Mouse (Mus musculus): ENCODE data around the gene Klrd1. TPM values are rescaled to one million over a fixed set of nuclear protein-coding genes. Genes with fewer than 3 reads are reported as not detected.
"Not testable (repeated sequence)": the region's sequence is repeated elsewhere in the genome, so short reads cannot be mapped to it uniquely, and the experiment has no call there.

The Klrd1 gene
- polyA plus RNA-seq, 1 experiment from 2014 or later, result not detected

- H3K9ac ChIP-seq (ENCODE audit: low read length); H3K36me3 ChIP-seq (ENCODE audit: control insufficient read depth, insufficient read depth, low read length); H3K4me2 ChIP-seq; H3K27ac ChIP-seq (ENCODE audit: low read depth, low read length); ATAC-seq (ENCODE audit: low FRiP score); H3K27me3 ChIP-seq (ENCODE audit: control insufficient read depth, insufficient read depth, low read length); H3K9me3 ChIP-seq (ENCODE audit: control insufficient read depth, low read length); H3K4me3 ChIP-seq (ENCODE audit: low read depth, low read length); H3K4me1 ChIP-seq (ENCODE audit: control insufficient read depth, insufficient read depth, low read length); DNase-seq (ENCODE audit: low spot score, missing footprints): not testable (repeated sequence)
- WGBS, result 91% methylated on average over 3 of the region's 3 CpGs
Measured at GRCm38 (mm10) chr6:129643237-129643636, 51.7 kb downstream of the Klrd1 start, which contains the start of gene Klrc3. Gene Klrc3, minus strand, starts transcription at chr6:129643337.

GRCm38 (mm10) chr6:129644054-129644453 lies 52.5 kb downstream of the Klrd1 start:
- not testable (repeated sequence) for H3K27ac ChIP-seq (ENCODE audit: low read depth, low read length); H3K4me2 ChIP-seq; H3K36me3 ChIP-seq (ENCODE audit: control insufficient read depth, insufficient read depth, low read length); ATAC-seq (ENCODE audit: low FRiP score); H3K4me3 ChIP-seq (ENCODE audit: low read depth, low read length); DNase-seq (ENCODE audit: low spot score, missing footprints); H3K27me3 ChIP-seq (ENCODE audit: control insufficient read depth, insufficient read depth, low read length); H3K4me1 ChIP-seq (ENCODE audit: control insufficient read depth, insufficient read depth, low read length); H3K9ac ChIP-seq (ENCODE audit: low read length); H3K9me3 ChIP-seq (ENCODE audit: control insufficient read depth, low read length)
- WGBS, result 62% methylated on average over 2 of the region's 3 CpGs

Other genes with a start within 250 kb of the Klrd1 start
- gene Clec12a, start 249.1 kb upstream of the Klrd1 start, polyA plus RNA-seq (2014; fragmentation: Nextera tagmentation; extraction: Ambion mirVana), result 0.10 and 0.30 TPM in 2 replicates
- gene Clec12b, start 205.9 kb upstream of the Klrd1 start, polyA plus RNA-seq (2014; fragmentation: Nextera tagmentation; extraction: Ambion mirVana), result not detected in 2 replicates
- 10.5 and 11.3 TPM in 2 replicates for gene Clec1b, start 194.5 kb upstream of the Klrd1 start, polyA plus RNA-seq (2014; fragmentation: Nextera tagmentation; extraction: Ambion mirVana)
- gene Clec9a, start 182.9 kb upstream of the Klrd1 start, polyA plus RNA-seq (2014; fragmentation: Nextera tagmentation; extraction: Ambion mirVana), result 0.23 and 0.26 TPM in 2 replicates
- 1.2 and 1.3 TPM in 2 replicates for gene Clec1a, start 139.8 kb upstream of the Klrd1 start, polyA plus RNA-seq (2014; fragmentation: Nextera tagmentation; extraction: Ambion mirVana)
- gene Olr1, start 84.6 kb upstream of the Klrd1 start, polyA plus RNA-seq (2014; fragmentation: Nextera tagmentation; extraction: Ambion mirVana), result 0.06 TPM in 1 of 2 replicates, not detected in the other
- gene Tmem52b, start 79.2 kb upstream of the Klrd1 start, polyA plus RNA-seq (2014; fragmentation: Nextera tagmentation; extraction: Ambion mirVana), result not detected in 2 replicates
- 22.7 and 24.5 TPM in 2 replicates for gene Gabarapl1, start 58.6 kb upstream of the Klrd1 start, polyA plus RNA-seq (2014; fragmentation: Nextera tagmentation; extraction: Ambion mirVana)
- gene Klre1, start 13.9 kb upstream of the Klrd1 start, polyA plus RNA-seq (2014; fragmentation: Nextera tagmentation; extraction: Ambion mirVana), result not detected in 2 replicates
- gene Klrk1, start 32.1 kb downstream of the Klrd1 start, polyA plus RNA-seq (2014; fragmentation: Nextera tagmentation; extraction: Ambion mirVana), result 0.14 and 0.21 TPM in 2 replicates
- gene Klrc3, start 51.6 kb downstream of the Klrd1 start, polyA plus RNA-seq (2014; fragmentation: Nextera tagmentation; extraction: Ambion mirVana), result not detected in 2 replicates
- gene Klrc2, start 68.9 kb downstream of the Klrd1 start, polyA plus RNA-seq (2014; fragmentation: Nextera tagmentation; extraction: Ambion mirVana), result not detected in 2 replicates
- not detected in 2 replicates for gene Klrc1, start 87.2 kb downstream of the Klrd1 start, polyA plus RNA-seq (2014; fragmentation: Nextera tagmentation; extraction: Ambion mirVana)
- not detected in 2 replicates for gene Klri1, start 125.3 kb downstream of the Klrd1 start, polyA plus RNA-seq (2014; fragmentation: Nextera tagmentation; extraction: Ambion mirVana)
- gene Klri2, start 148.7 kb downstream of the Klrd1 start, polyA plus RNA-seq (2014; fragmentation: Nextera tagmentation; extraction: Ambion mirVana), result not detected in 2 replicates
- gene Gm156, start 192.5 kb downstream of the Klrd1 start, polyA plus RNA-seq (2014; fragmentation: Nextera tagmentation; extraction: Ambion mirVana), result not detected in 2 replicates